Mouse (Mus musculus) midbrain, embryonic 14.5 days (tissue): Measurements from ENCODE around the gene Axin1. TPM values are rescaled to one million over a fixed set of nuclear protein-coding genes. Genes with fewer than 3 reads are reported as not detected.

Experiments
- ATAC-seq: fragments of 200-750 bp; cut with Nextera tagmentation; 2 replicates; pipeline ENCODE4 v1.8.0; 2017; ENCODE audit warnings: moderate number of reproducible peaks, moderate library complexity; ENCODE audit not compliant: low FRiP score, low TSS enrichment
- DNase-seq: peaks from one replicate; pipeline ENCODE4 v3.0.0-alpha.2; 2015
- H3K27ac ChIP-seq: fragments of 300-500 bp; sonication (generic); replicated peaks from 2 replicates; pipeline ENCODE4 v1.5.1; 2014; ENCODE audit warnings: mild to moderate bottlenecking, low read depth, low read length, moderate library complexity
- H3K27me3 ChIP-seq: fragments of 300-500 bp; sonication (generic); 2 replicates; pipeline ENCODE4 v1.6.1; 2014; ENCODE audit warnings: low read length, control low read depth, mixed read lengths; ENCODE audit not compliant: control insufficient read depth, insufficient read depth
- H3K36me3 ChIP-seq: fragments of 300-500 bp; sonication (generic); 2 replicates; pipeline ENCODE4 v1.6.1; 2014; ENCODE audit warnings: low read length, control low read depth; ENCODE audit not compliant: control insufficient read depth, insufficient read depth
- H3K4me1 ChIP-seq: fragments of 300-500 bp; sonication (generic); 2 replicates; pipeline ENCODE4 v1.6.1; 2014; ENCODE audit warnings: mild to moderate bottlenecking, antibody characterized with exemption, low read length, control low read depth; ENCODE audit not compliant: control insufficient read depth, insufficient read depth
- H3K4me2 ChIP-seq: fragments of 300-500 bp; sonication (generic); 2 replicates; pipeline ENCODE4 v1.6.1; 2014; ENCODE audit warnings: mild to moderate bottlenecking, low read length, moderate library complexity
- H3K4me3 ChIP-seq: fragments of 300-500 bp; sonication (generic); replicated peaks from 2 replicates; pipeline ENCODE4 v1.5.1; 2014; ENCODE audit warnings: low read depth, low read length
- H3K9ac ChIP-seq: fragments of 300-500 bp; sonication (generic); replicated peaks from 2 replicates; pipeline ENCODE4 v1.6.1; 2014; ENCODE audit warnings: mild to moderate bottlenecking, low read length, moderate library complexity
- H3K9me3 ChIP-seq: fragments of 300-500 bp; sonication (generic); 2 replicates; pipeline ENCODE4 v1.6.1; 2016; ENCODE audit warnings: low read length, control low read depth, mixed read lengths; ENCODE audit not compliant: control insufficient read depth
- WGBS: fragments of 180-500 bp; shearing (Covaris S2); extraction: QIAGEN DNeasy Blood & Tissue Kit; methylation state at CpG from one replicate; pipeline ENCODE4 v1.1.7; 2014; 5-methylcytosine and 5-hydroxymethylcytosine counted together
- polyA plus RNA-seq: library from polyadenylated mRNA; unstranded; fragments of >200 nt; fragmentation: Nextera tagmentation; extraction: Ambion mirVana; gene quantifications from 2 replicates; pipeline ENCODE4 v1.2.1, GENCODE M21; 2014

Axin1 gene
- polyA plus RNA-seq, 1 experiment from 2014 or later, result 16.9 TPM

- no peak for ATAC-seq
Measured at GRCm38 (mm10) chr17:26206392-26206791, 67.9 kb downstream of the Axin1 start.

GRCm38 (mm10) chr17:26207686-26208085 lies 69.2 kb downstream of the Axin1 start, which contains the start of gene Arhgdig:
Gene Arhgdig, minus strand, starts transcription at chr17:26207786.
- H3K27me3 ChIP-seq, result peaks cover 22% of the 10 kb centered on the region
- H3K4me3 ChIP-seq, result no peak within 1 kb of the TSS
- H3K27ac ChIP-seq, result no peak within 1 kb of the TSS
- H3K36me3 ChIP-seq, result no peaks in the 10 kb centered on the region
- ATAC-seq, result no peak
- 91% methylated on average over 12 of the region's 12 CpGs for WGBS
- no peaks in the 10 kb centered on the region for H3K9me3 ChIP-seq
- no peak within 1 kb of the TSS for H3K4me2 ChIP-seq
- H3K4me1 ChIP-seq, result peaks cover 8% of the 10 kb centered on the region; the same call in 1 of the 2 replicates
- H3K9ac ChIP-seq, result no peak within 1 kb of the TSS
- DNase-seq, result no peak

More at GRCm38 (mm10) chr17:26206392-26206791, 67.9 kb downstream of the Axin1 start:
- peaks cover 11% of the 10 kb centered on the region; the same call in 1 of the 2 replicates for H3K4me1 ChIP-seq
- no peak for DNase-seq
- no peak overlapping the region for H3K9ac ChIP-seq
- no peaks in the 10 kb centered on the region for H3K9me3 ChIP-seq
- H3K36me3 ChIP-seq, result no peaks in the 10 kb centered on the region
- H3K27me3 ChIP-seq, result peaks cover 35% of the 10 kb centered on the region
- 70% methylated on average over 1 of the region's 1 CpGs for WGBS
- no peak overlapping the region for H3K27ac ChIP-seq
- no peak overlapping the region for H3K4me2 ChIP-seq
- H3K4me3 ChIP-seq, result no peak overlapping the region

GRCm38 (mm10) chr17:26212241-26212640 lies 73.8 kb downstream of the Axin1 start:
- no peak for ATAC-seq
- Histone ChIP-seq H3K4me3 (no peak overlapping the region), H3K9ac (no peak overlapping the region), H3K27me3 (no peaks in the 10 kb centered on the region), H3K36me3 (peaks cover 17% of the 10 kb centered on the region; the same call in 1 of the 2 replicates), H3K4me2 (no peak overlapping the region), H3K4me1 (no peaks in the 10 kb centered on the region), H3K27ac (no peak overlapping the region), H3K9me3 (no peaks in the 10 kb centered on the region)
- WGBS, result 89% methylated on average over 7 of the region's 7 CpGs
- no peak for DNase-seq

GRCm38 (mm10) chr17:26212681-26213080 lies 74.2 kb downstream of the Axin1 start:
- Histone ChIP-seq H3K4me1 (no peaks in the 10 kb centered on the region), H3K27ac (no peak overlapping the region), H3K27me3 (no peaks in the 10 kb centered on the region), H3K36me3 (peaks cover 17% of the 10 kb centered on the region; the same call in 1 of the 2 replicates), H3K9me3 (no peaks in the 10 kb centered on the region), H3K4me3 (no peak overlapping the region), H3K4me2 (no peak overlapping the region), H3K9ac (no peak overlapping the region)
- no peak for ATAC-seq
- WGBS, result 88% methylated on average over 11 of the region's 11 CpGs
- DNase-seq, result no peak

- Histone ChIP-seq H3K4me3 (no peak overlapping the region), H3K9ac (no peak overlapping the region)
Measured at GRCm38 (mm10) chr17:26221508-26221907, 83.0 kb downstream of the Axin1 start.

GRCm38 (mm10) chr17:26225150-26225549 lies 86.7 kb downstream of the Axin1 start:
- no peaks in the 10 kb centered on the region for H3K9me3 ChIP-seq
- H3K9ac ChIP-seq, result no peak overlapping the region
- no peak overlapping the region for H3K4me3 ChIP-seq
- ATAC-seq (no peak), DNase-seq (no peak)
- no peak overlapping the region for H3K27ac ChIP-seq
- H3K4me2 ChIP-seq, result no peak overlapping the region
- peaks cover 2% of the 10 kb centered on the region; the same call in 1 of the 2 replicates for H3K36me3 ChIP-seq
- H3K4me1 ChIP-seq, result no peaks in the 10 kb centered on the region
- H3K27me3 ChIP-seq, result no peaks in the 10 kb centered on the region
- 90% methylated on average over 12 of the region's 12 CpGs for WGBS

More at GRCm38 (mm10) chr17:26221508-26221907, 83.0 kb downstream of the Axin1 start:
- WGBS, result 68% methylated on average over 2 of the region's 2 CpGs
- no peak overlapping the region for H3K4me2 ChIP-seq
- ATAC-seq, result no peak
- no peaks in the 10 kb centered on the region for H3K27me3 ChIP-seq
- no peak overlapping the region for H3K27ac ChIP-seq
- peaks cover 18% of the 10 kb centered on the region for H3K36me3 ChIP-seq
- no peaks in the 10 kb centered on the region for H3K9me3 ChIP-seq
- H3K4me1 ChIP-seq, result no peaks in the 10 kb centered on the region
- no peak for DNase-seq

- no peaks in the 10 kb centered on the region for H3K9me3 ChIP-seq
- DNase-seq (no peak), ATAC-seq (no peak)
- no peaks in the 10 kb centered on the region for H3K4me1 ChIP-seq
- no peak overlapping the region for H3K27ac ChIP-seq
- H3K27me3 ChIP-seq, result no peaks in the 10 kb centered on the region
- no peak overlapping the region for H3K9ac ChIP-seq
- no peaks in the 10 kb centered on the region; the same call in 1 of the 2 replicates for H3K36me3 ChIP-seq
- no peak overlapping the region for H3K4me3 ChIP-seq
- WGBS, result 94% methylated on average over 5 of the region's 5 CpGs
- no peak overlapping the region for H3K4me2 ChIP-seq
Measured at GRCm38 (mm10) chr17:26229776-26230175, 91.3 kb downstream of the Axin1 start.

GRCm38 (mm10) chr17:26231156-26231555 lies 92.7 kb downstream of the Axin1 start:
- WGBS, result 89% methylated on average over 5 of the region's 5 CpGs
- Histone ChIP-seq H3K36me3 (no peaks in the 10 kb centered on the region), H3K9ac (no peak overlapping the region), H3K4me3 (no peak overlapping the region), H3K9me3 (no peaks in the 10 kb centered on the region), H3K27ac (no peak overlapping the region), H3K4me1 (no peaks in the 10 kb centered on the region), H3K27me3 (no peaks in the 10 kb centered on the region), H3K4me2 (no peak overlapping the region)
- ATAC-seq, result no peak
- no peak for DNase-seq

- Histone ChIP-seq H3K36me3 (no peaks in the 10 kb centered on the region), H3K4me2 (no peak overlapping the region), H3K4me1 (no peaks in the 10 kb centered on the region), H3K9me3 (no peaks in the 10 kb centered on the region), H3K27me3 (no peaks in the 10 kb centered on the region), H3K9ac (no peak overlapping the region), H3K4me3 (no peak overlapping the region), H3K27ac (no peak overlapping the region)
- no peak for DNase-seq
- 76% methylated on average over 8 of the region's 8 CpGs for WGBS
- no peak for ATAC-seq
Measured at GRCm38 (mm10) chr17:26232863-26233262, 94.4 kb downstream of the Axin1 start.
